Mouse (Mus musculus) brain, embryonic 14.5 days (tissue): ENCODE measurements around the gene Nob1.

Experiments used
- CTCF ChIP-seq: fragments of 200-500 bp; IDR thresholded peaks from 2 replicates; pipeline ENCODE4 v1.5.1; 2012; ENCODE audit warnings: inconsistent platforms, mild to moderate bottlenecking, moderate library complexity, borderline replicate concordance; ENCODE audit not compliant: insufficient read depth, insufficient read length; ENCODE audit errors: extremely low read depth
- POLR2A ChIP-seq: fragments of 200-500 bp; IDR thresholded peaks from 2 replicates; pipeline ENCODE4 v1.6.1; 2012; ENCODE audit warnings: mild to moderate bottlenecking, inconsistent platforms, borderline replicate concordance; ENCODE audit not compliant: poor library complexity, insufficient read depth, insufficient read length, severe bottlenecking; ENCODE audit errors: extremely low read depth

DNA sequence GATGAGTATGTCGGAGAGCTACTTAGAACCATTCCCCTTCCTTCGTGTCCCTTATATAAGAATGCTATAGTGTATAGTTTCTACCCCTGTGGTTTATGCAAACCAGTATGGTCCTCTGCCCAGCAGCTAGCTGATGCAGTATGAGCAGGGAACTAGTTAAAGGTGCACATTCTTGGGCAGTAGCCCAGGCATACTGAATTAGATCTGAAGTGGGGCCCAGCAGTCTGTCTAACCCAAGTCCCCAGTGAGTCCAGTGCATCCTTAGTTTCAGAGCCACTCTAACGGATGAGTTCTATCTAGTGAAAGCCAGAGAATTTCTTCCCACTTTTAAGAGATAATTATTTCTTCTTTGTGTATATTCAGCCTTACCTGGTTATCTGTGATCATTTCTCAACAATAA, 47.5 kb downstream of the Nob1 start:
- TF ChIP-seq CTCF, result no peak
- no peak for TF ChIP-seq POLR2A
